Mouse (Mus musculus) E14TG2a.4 (cell line): ENCODE measurements around the gene Fbxo2.
A peak's percentile ranks its signal among the peaks of the same experiment; 100 is the strongest.

Experiments
- H3K27me3 ChIP-seq: 2 replicates; pipeline ENCODE4 v1.6.1; 2014; ENCODE audit warnings: low read length, control low read depth; ENCODE audit not compliant: insufficient read depth
- H3K36me3 ChIP-seq: 2 replicates; pipeline ENCODE4 v1.6.1; 2014; ENCODE audit warnings: low read length, control low read depth; ENCODE audit not compliant: insufficient read depth
- H3K4me1 ChIP-seq: replicated peaks from 2 replicates; pipeline ENCODE4 v1.6.1; 2014; ENCODE audit warnings: low read depth, low read length, control low read depth
- H3K4me3 ChIP-seq: replicated peaks from 2 replicates; pipeline ENCODE4 v1.5.1; 2014; ENCODE audit warnings: mild to moderate bottlenecking, low read length
- H3K9me3 ChIP-seq: 2 replicates; pipeline ENCODE4 v1.6.1; 2014; ENCODE audit warnings: low read length, control low read depth
- CTCF ChIP-seq: conservative IDR thresholded peaks from 2 replicates; pipeline ENCODE4 v1.5.1; 2014; ENCODE audit warnings: low read length
- NANOG ChIP-seq: IDR thresholded peaks from 2 replicates; pipeline ENCODE4 v1.6.1; 2014; ENCODE audit warnings: borderline replicate concordance, low read length, mixed read lengths
- POU5F1 ChIP-seq: IDR thresholded peaks from 2 replicates; pipeline ENCODE4 v1.6.1; 2014; ENCODE audit warnings: low read length, borderline replicate concordance

Gene Fbxo2

GRCm38 (mm10) chr4:148121362-148121761, 39.1 kb upstream of the Fbxo2 start:
- Histone ChIP-seq H3K36me3 (no peaks in the 10 kb centered on the region), H3K9me3 (peaks cover 6% of the 10 kb centered on the region; the same call in 1 of the 2 replicates), H3K4me1 (peaks cover 39% of the 10 kb centered on the region), H3K27me3 (peaks cover 13% of the 10 kb centered on the region), H3K4me3 (no peak overlapping the region)
- TF ChIP-seq CTCF (no peak), NANOG (no peak), POU5F1 (no peak)

DNA sequence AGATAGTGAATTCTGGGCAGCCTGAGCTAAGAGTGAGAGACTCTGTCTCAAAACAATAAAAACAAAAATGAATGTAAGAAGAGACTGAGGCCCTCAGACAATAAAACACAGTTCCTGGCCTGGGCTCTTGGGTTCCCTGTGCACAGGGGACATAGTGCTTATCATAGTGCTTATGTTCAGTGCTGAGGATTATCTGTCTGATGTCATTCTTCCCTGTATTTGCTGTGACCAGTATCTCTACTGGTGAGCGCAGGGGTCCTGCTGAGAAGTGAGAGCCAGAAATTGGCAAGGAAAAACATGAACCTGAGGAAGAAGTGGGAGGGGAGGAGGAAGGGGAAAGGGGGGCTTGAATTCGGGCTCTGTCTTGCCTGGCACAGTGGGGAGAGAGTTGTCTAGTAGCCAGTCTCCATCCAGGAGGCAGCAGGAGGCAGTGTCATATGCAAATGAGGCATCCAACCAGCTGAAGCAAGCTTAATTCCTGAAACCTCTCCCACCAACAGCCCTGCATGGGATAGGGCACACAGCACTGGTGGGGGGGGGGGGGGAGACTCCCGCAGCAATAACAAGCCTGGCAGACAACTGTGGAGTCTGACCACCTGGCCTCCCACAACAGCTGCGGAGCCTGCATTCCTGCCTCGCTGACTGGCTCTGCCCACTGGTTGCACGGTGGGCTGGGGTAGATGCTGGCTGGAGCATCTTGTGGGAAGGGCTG, 38.3 kb upstream of the Fbxo2 start:
- H3K36me3 ChIP-seq, result no peaks in the 10 kb centered on the region

GRCm38 (mm10) chr4:148122694-148123066, 37.7 kb upstream of the Fbxo2 start:
- no peak for TF ChIP-seq NANOG
- no peak for TF ChIP-seq CTCF
- no peak for TF ChIP-seq POU5F1
- Histone ChIP-seq H3K4me3 (peak overlapping the region; percentile 29; the same call in 1 of the 2 replicates), H3K4me1 (peaks cover 39% of the 10 kb centered on the region), H3K27me3 (peaks cover 21% of the 10 kb centered on the region), H3K36me3 (no peaks in the 10 kb centered on the region), H3K9me3 (no peaks in the 10 kb centered on the region)

More for the DNA sequence above, 38.3 kb upstream of the Fbxo2 start:
- no peak for TF ChIP-seq CTCF
- Histone ChIP-seq H3K27me3 (peaks cover 16% of the 10 kb centered on the region), H3K4me3 (peak overlapping the region; percentile 29; the same call in 1 of the 2 replicates), H3K9me3 (peaks cover 3% of the 10 kb centered on the region; the same call in 1 of the 2 replicates), H3K4me1 (peaks cover 39% of the 10 kb centered on the region)

DNA sequence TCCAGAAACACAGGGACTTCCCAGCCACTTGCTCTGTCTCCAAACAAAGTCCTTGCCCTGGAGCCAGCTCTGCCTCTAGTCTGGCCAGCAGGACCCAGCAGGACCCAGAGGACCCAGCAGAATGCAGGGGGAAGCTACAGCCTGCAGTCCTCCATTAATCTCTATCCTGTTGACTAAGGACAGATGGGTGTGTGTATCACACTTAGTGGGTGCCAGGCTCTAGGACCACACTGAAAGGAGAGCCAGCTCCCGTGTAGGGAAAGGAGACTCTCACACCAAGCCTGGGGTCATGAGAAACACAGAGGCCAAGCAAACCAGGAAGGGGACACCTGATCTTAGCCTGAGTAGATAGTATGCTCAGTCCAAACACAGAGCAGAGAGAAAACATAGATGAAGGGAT, 32.2 kb upstream of the Fbxo2 start:
- Histone ChIP-seq H3K4me1 (peaks cover 24% of the 10 kb centered on the region), H3K9me3 (no peaks in the 10 kb centered on the region), H3K4me3 (no peak overlapping the region), H3K27me3 (peaks cover 74% of the 10 kb centered on the region), H3K36me3 (no peaks in the 10 kb centered on the region)
- TF ChIP-seq CTCF, result no peak
- TF ChIP-seq POU5F1, result no peak
- TF ChIP-seq NANOG, result no peak

GRCm38 (mm10) chr4:148128672-148129071, 31.7 kb upstream of the Fbxo2 start:
- no peak overlapping the region for H3K4me3 ChIP-seq
- no peak for TF ChIP-seq CTCF
- TF ChIP-seq POU5F1, result no peak
- TF ChIP-seq NANOG, result no peak
- peaks cover 20% of the 10 kb centered on the region for H3K4me1 ChIP-seq
- H3K27me3 ChIP-seq, result peaks cover 76% of the 10 kb centered on the region
- no peaks in the 10 kb centered on the region for H3K36me3 ChIP-seq
- no peaks in the 10 kb centered on the region for H3K9me3 ChIP-seq

GRCm38 (mm10) chr4:148130133-148130532, 30.3 kb upstream of the Fbxo2 start, which contains the start of gene Mad2l2:
Gene Mad2l2 (plus strand): TSS chr4:148130384.
- peaks cover 78% of the 10 kb centered on the region for H3K27me3 ChIP-seq
- peaks cover 18% of the 10 kb centered on the region for H3K4me1 ChIP-seq
- H3K9me3 ChIP-seq, result no peaks in the 10 kb centered on the region
- no peak for TF ChIP-seq POU5F1
- TF ChIP-seq CTCF, result no peak
- TF ChIP-seq NANOG, result no peak
- H3K4me3 ChIP-seq, result peak within 1 kb of the TSS; percentile 83
- no peaks in the 10 kb centered on the region for H3K36me3 ChIP-seq

DNA sequence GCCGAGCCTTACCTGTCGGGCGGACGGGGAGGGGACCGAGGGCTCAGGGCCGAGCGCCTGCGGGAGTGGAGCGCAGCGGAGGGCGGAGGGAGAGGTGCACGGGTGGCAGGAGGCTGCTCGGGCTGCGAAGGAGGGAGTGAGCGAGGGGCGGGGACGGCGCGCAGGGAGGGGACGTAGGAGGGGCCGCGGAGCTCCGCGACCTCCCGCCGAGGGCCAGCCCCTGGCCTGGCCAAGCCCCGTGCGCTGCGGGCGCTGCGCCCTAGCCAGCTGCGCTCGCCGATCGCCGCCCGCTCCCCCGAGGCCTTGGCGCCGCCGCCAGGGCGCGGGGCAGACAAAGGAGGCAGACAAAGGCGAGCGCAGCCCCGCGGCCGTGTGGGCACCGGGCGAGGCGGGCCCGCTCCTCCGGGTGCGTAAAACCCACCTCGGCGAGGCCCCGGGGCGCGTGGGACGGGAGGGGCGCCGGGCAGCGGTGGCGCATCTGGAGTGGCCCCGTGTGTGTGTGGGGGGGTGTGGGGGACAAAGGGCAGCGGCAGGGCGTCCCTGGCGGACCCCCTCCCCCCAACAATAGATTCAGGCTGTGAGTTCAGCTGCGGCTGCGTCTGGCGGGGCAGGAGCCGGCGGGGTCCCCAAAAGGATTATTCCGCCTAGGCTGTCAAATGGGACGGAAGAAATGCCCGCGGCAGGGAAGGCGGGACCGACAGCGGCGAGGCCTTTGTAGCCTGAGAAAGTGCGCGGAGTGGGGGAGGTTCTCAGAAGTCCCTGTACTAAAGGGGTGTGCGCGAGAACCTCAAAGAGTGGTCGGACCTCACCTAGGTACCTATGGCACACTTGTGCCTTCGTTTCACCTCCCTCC, 29.6 kb upstream of the Fbxo2 start, which contains the start of gene Draxin:
Gene Draxin, minus strand, starts transcription at position 138 of the 853 bp plus-strand sequence.
- peaks cover 72% of the 10 kb centered on the region for H3K27me3 ChIP-seq
- H3K36me3 ChIP-seq, result no peaks in the 10 kb centered on the region
- no peak for TF ChIP-seq POU5F1
- no peak for TF ChIP-seq NANOG
- no peak for TF ChIP-seq CTCF
- H3K4me3 ChIP-seq, result peak within 1 kb of the TSS; percentile 83
- no peaks in the 10 kb centered on the region for H3K9me3 ChIP-seq
- peaks cover 18% of the 10 kb centered on the region for H3K4me1 ChIP-seq

DNA sequence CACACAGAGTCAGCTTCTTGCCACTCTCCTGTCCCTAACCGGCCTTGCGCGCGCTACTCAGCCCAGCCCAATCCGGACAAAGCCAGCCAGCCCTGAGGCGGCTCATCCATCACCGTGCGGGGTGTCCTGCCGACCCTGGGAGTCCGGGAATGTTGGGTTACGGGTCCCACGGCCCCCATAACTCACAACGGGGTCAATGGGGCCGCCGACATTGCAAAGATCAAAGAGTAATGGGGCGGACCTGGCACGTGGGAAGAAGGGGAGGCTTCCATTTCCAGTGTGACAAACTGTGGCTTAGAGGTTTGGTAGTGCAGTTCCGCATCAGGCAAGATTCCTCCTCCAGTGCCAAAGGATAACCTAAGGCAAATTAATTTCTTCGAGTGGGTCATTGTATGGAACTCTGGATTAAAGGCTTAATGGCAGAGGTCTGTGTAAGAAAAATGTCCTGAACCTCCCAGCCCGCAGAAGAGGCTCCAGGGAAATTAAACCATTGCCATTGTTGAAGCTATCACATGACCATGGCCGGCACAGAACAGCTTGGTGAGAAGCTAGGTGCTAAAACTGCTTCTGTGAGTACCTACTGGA, 28.8 kb upstream of the Fbxo2 start:
- peaks cover 18% of the 10 kb centered on the region for H3K4me1 ChIP-seq
- peaks cover 69% of the 10 kb centered on the region for H3K27me3 ChIP-seq
- H3K36me3 ChIP-seq, result no peaks in the 10 kb centered on the region
- H3K4me3 ChIP-seq, result peak overlapping the region; percentile 83
- TF ChIP-seq NANOG (no peak), POU5F1 (no peak), CTCF (no peak)
- no peaks in the 10 kb centered on the region for H3K9me3 ChIP-seq
